Mouse (Mus musculus) liver, embryonic 14.5 days (tissue): ENCODE measurements at regions not wholly inside any gene's neighbourhood (a gene's known extent, or its start where the extent isn't known, plus 50 kb on each side); places are given as distances from the start of the nearest gene placed in this dataset.

Experiments used
- ATAC-seq: fragments of 200-750 bp; cut with Nextera tagmentation; 2 replicates; pipeline ENCODE4 v1.8.0; 2017; ENCODE audit warnings: moderate number of reproducible peaks, mild to moderate bottlenecking, moderate library complexity; ENCODE audit not compliant: insufficient read depth
- DNase-seq, 3 experiments: peaks; one replicate each; pipeline ENCODE4 v3.0.0-alpha.2; 2012 to 2013; ENCODE audit warnings: low read depth in 3 of 3, low spot score in 3 of 3
- H3K27ac ChIP-seq: fragments of 300-500 bp; sonication (generic); 2 replicates; pipeline ENCODE4 v1.5.1; 2014; ENCODE audit warnings: moderate library complexity, mild to moderate bottlenecking, control low read depth, inconsistent platforms
- H3K27me3 ChIP-seq: fragments of 300-500 bp; sonication (generic); 2 replicates; pipeline ENCODE4 v1.6.1; 2014; ENCODE audit warnings: mild to moderate bottlenecking, low read length, moderate library complexity; ENCODE audit not compliant: control insufficient read depth, insufficient read depth
- H3K36me3 ChIP-seq: fragments of 300-500 bp; sonication (generic); replicated peaks from 2 replicates; pipeline ENCODE4 v1.6.1; 2014; ENCODE audit warnings: low read depth; ENCODE audit not compliant: control insufficient read depth, insufficient read depth
- H3K4me1 ChIP-seq, 2 experiments: fragments of 200-500 bp in 1 of 2; fragments of 300-500 bp in 1 of 2; sonication (generic) in 1 of 2; replicated peaks; 2 replicates each; pipeline ENCODE4 v1.6.1; 2012 to 2014; ENCODE audit warnings: antibody characterized with exemption in 1 of 2, inconsistent platforms in 1 of 2, low read length in 1 of 2; ENCODE audit not compliant: control insufficient read depth in 2 of 2, insufficient read depth in 2 of 2
- H3K4me2 ChIP-seq: fragments of 300-500 bp; sonication (generic); 2 replicates; pipeline ENCODE4 v1.6.1; 2014; ENCODE audit warnings: low read depth, mild to moderate bottlenecking, control low read depth, moderate library complexity
- H3K4me3 ChIP-seq, 2 experiments: fragments of 200-500 bp in 1 of 2; fragments of 300-500 bp in 1 of 2; sonication (generic) in 1 of 2; 2 replicates each; pipeline ENCODE4 v1.5.1; 2012 to 2014; ENCODE audit warnings: low read depth in 2 of 2, low read length in 2 of 2, mild to moderate bottlenecking in 2 of 2, control low read depth in 1 of 2, inconsistent platforms in 1 of 2, moderate library complexity in 1 of 2; ENCODE audit not compliant: insufficient read depth in 1 of 2
- H3K9ac ChIP-seq: fragments of 300-500 bp; sonication (generic); replicated peaks from 2 replicates; pipeline ENCODE4 v1.6.1; 2014; ENCODE audit warnings: mild to moderate bottlenecking, control low read depth, moderate library complexity
- H3K9me3 ChIP-seq: fragments of 300-500 bp; sonication (generic); 2 replicates; pipeline ENCODE4 v1.6.1; 2016; ENCODE audit warnings: low read length, mixed read lengths; ENCODE audit not compliant: control insufficient read depth
- CTCF ChIP-seq: IDR thresholded peaks from 2 replicates; pipeline ENCODE4 v1.5.1; 2016; ENCODE audit warnings: antibody characterized with exemption, low read depth, control low read depth
- EP300 ChIP-seq: IDR thresholded peaks from 2 replicates; pipeline ENCODE4 v1.6.1; 2016; ENCODE audit warnings: antibody characterized with exemption, low read depth
- WGBS: fragments of 180-500 bp; shearing (Covaris S2); extraction: QIAGEN DNeasy Blood & Tissue Kit; methylation state at CpG from one replicate; pipeline ENCODE4 v1.1.7; 2014; ENCODE audit not compliant: insufficient replicate concordance; 5-methylcytosine and 5-hydroxymethylcytosine counted together

DNA sequence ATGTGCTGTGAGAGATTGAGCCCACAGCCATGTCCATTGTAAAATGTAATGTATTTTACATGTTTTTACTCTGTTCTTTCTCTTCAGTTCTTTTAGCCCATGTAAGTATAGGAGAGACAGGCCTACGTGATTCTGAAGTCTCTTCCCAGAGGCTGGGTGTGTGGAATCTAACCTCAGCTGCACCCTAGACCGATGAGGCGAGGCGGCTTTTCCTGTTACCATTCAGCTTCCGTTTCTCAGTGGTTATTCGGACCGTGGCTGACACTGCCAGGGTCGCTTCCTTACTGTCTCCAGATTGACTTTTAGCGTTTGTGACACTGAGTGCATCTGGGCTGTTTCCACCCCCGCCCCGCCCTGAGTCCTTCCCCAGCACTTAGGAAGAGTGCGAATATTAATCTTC is 386.1 kb upstream of the Pmfbp1 start:
- no peak for ATAC-seq
- TF ChIP-seq CTCF (no peak), EP300 (no peak)
- no peaks in the 10 kb centered on the region for H3K9me3 ChIP-seq
- no peak overlapping the region for H3K27ac ChIP-seq
- no peaks in the 10 kb centered on the region for H3K36me3 ChIP-seq
- no peaks in the 10 kb centered on the region for H3K4me1 ChIP-seq
- no peak overlapping the region for H3K4me3 ChIP-seq
- H3K9ac ChIP-seq, result no peak overlapping the region
- H3K4me2 ChIP-seq, result no peak overlapping the region
- WGBS, result 33% methylated on average over 12 of the region's 12 CpGs
- no peaks in the 10 kb centered on the region for H3K27me3 ChIP-seq
- no peak for DNase-seq

DNA sequence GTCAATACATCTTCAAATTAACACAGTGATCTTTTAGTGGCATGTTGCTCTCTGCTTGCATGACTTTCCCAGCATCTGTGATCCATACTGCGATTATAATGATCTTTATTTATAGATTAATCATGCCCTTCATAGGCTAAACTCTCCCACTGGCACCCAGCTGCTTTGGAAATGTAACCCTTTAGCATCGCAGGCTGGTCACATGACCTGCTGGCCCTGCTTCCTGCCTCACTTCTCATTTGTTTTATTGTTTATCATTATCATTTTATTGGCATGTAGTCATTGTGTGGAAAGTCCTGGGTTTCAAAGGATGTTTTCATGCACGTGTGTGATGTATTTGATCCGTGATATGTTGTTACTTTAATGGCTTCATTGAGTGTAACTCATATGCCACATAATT is 384.4 kb upstream of the Pmfbp1 start:
- H3K4me1 ChIP-seq, result no peaks in the 10 kb centered on the region
- H3K27ac ChIP-seq, result no peak overlapping the region
- no peak for ATAC-seq
- H3K4me2 ChIP-seq, result no peak overlapping the region
- DNase-seq, result no peak
- TF ChIP-seq EP300, result no peak
- TF ChIP-seq CTCF, result no peak
- no peak overlapping the region for H3K9ac ChIP-seq
- no peak overlapping the region for H3K4me3 ChIP-seq
- H3K9me3 ChIP-seq, result no peaks in the 10 kb centered on the region
- WGBS, result 58% methylated on average over 4 of the region's 4 CpGs
- no peaks in the 10 kb centered on the region for H3K27me3 ChIP-seq
- H3K36me3 ChIP-seq, result no peaks in the 10 kb centered on the region

DNA sequence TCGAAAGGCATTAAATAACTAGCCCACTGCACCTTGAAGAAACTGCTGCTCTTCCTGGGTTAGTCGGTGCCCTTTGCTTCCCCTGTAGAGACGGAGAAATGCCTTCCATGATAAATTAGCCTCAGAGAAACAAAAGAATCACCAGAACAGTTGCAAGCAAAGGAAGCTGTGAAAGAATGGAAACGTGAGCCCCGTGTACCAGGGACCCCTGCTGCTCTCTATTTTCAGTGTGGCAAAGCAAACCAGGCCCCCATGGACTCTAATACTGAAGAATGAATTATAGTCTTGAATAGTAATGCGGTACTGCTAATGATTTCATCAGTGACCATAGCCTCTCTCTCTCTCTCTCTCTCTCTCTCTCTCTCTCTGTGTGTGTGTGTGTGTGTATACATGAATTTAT is 372.1 kb upstream of the Pmfbp1 start:
- ATAC-seq (no peak), DNase-seq (no peak)
- no peaks in the 10 kb centered on the region for H3K36me3 ChIP-seq
- H3K9me3 ChIP-seq, result no peaks in the 10 kb centered on the region
- 49% methylated on average over 6 of the region's 6 CpGs for WGBS
- no peak overlapping the region for H3K4me3 ChIP-seq
- H3K27me3 ChIP-seq, result no peaks in the 10 kb centered on the region
- H3K4me1 ChIP-seq, result no peaks in the 10 kb centered on the region
- H3K4me2 ChIP-seq, result no peak overlapping the region
- no peak overlapping the region for H3K9ac ChIP-seq
- H3K27ac ChIP-seq, result no peak overlapping the region
- no peak for TF ChIP-seq CTCF
- TF ChIP-seq EP300, result no peak

DNA sequence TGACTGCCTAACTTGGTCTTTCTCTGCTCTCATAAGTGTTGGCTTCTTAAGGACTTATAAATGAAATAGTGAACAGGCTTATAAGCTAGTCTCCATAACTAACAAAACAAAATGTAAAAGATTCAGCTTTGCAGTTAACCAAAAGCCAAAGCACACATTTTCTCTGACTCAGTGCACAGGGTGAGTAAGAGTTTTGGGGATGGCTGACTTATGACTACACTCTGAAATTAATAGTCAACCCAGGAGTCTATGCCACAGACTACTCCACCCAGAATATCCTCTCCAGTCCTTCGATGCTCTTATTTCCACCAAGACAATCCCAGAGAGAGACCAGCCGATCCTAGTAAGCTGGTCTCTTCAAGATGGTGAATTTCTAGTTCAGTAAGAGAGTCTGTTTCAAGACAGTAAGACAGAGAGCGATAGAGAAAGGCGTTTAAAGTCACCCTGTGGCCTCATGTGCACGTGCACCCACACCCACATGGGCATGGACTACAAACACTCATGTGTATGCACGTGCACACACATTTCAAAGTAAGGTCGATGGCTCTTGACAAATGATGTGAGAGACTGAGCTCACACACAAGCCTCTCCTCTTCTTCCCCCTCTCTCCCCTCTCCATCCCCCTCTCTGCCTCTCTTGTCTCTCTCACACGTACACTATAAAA is 351.2 kb upstream of the Pmfbp1 start:
- H3K27me3 ChIP-seq, result no peaks in the 10 kb centered on the region
- WGBS, result 47% methylated on average over 8 of the region's 8 CpGs
- ATAC-seq (no peak), DNase-seq (no peak)
- no peaks in the 10 kb centered on the region for H3K4me1 ChIP-seq
- no peak for TF ChIP-seq CTCF
- TF ChIP-seq EP300, result no peak
- H3K36me3 ChIP-seq, result no peaks in the 10 kb centered on the region
- no peak overlapping the region for H3K4me2 ChIP-seq
- no peak overlapping the region for H3K27ac ChIP-seq
- no peak overlapping the region for H3K9ac ChIP-seq
- no peaks in the 10 kb centered on the region for H3K9me3 ChIP-seq
- no peak overlapping the region for H3K4me3 ChIP-seq

DNA sequence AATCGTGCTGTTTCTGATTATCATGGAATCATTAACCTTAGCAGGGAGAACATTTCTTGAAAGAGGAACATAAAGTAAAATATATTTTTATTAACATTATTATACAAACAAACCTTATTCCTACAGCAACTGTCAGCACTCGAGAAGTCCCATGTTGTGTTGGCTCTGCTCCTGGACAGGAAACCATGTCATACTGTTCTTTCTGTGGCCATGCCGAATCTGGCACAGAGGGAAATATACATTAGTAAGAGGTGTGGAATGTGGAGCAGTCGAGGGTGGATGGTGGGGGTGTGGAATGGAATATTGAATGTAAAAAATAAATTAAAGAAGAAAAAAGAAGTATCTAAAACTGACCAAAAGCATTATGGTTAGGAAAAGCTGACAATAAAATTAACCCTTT is 342.1 kb upstream of the Pmfbp1 start:
- TF ChIP-seq CTCF, result no peak
- no peak for TF ChIP-seq EP300
- WGBS, result 45% methylated on average over 4 of the region's 4 CpGs
- no peak overlapping the region for H3K9ac ChIP-seq
- DNase-seq (no peak), ATAC-seq (no peak)
- no peaks in the 10 kb centered on the region for H3K36me3 ChIP-seq
- no peaks in the 10 kb centered on the region for H3K27me3 ChIP-seq
- no peaks in the 10 kb centered on the region for H3K9me3 ChIP-seq
- no peak overlapping the region for H3K4me3 ChIP-seq
- no peak overlapping the region for H3K27ac ChIP-seq
- H3K4me1 ChIP-seq, result no peaks in the 10 kb centered on the region
- no peak overlapping the region for H3K4me2 ChIP-seq
